Mouse (Mus musculus) G1E (cell line): Measurements from ENCODE around the gene Htra3.

Experiments used
- CTCF ChIP-seq: IDR thresholded peaks from 2 replicates; pipeline ENCODE4 v1.5.1; 2012; ENCODE audit warnings: low read depth, low read length, inconsistent platforms, mixed read lengths
- GATA1 ChIP-seq: IDR thresholded peaks from 2 replicates; pipeline ENCODE4 v1.6.1; 2012; ENCODE audit warnings: borderline replicate concordance, low read length, inconsistent platforms, mixed read lengths
- GATA2 ChIP-seq: IDR thresholded peaks from 2 replicates; pipeline ENCODE4 v1.6.1; 2012; ENCODE audit warnings: low read depth, low read length, inconsistent platforms, borderline replicate concordance
- TAL1 ChIP-seq: conservative IDR thresholded peaks from 2 replicates; pipeline ENCODE4 v1.6.1; 2012; ENCODE audit warnings: low read depth, low read length, inconsistent platforms, mixed read lengths

GRCm38 (mm10) chr5:35672581-35672980 lies 7.0 kb downstream of the Htra3 start:
- TF ChIP-seq CTCF (no peak), GATA1 (no peak), TAL1 (no peak), GATA2 (no peak)
